Mouse (Mus musculus) liver, embryonic 16.5 days (tissue): ENCODE measurements around the gene Slc25a45. TPM values are rescaled to one million over a fixed set of nuclear protein-coding genes. Genes with fewer than 3 reads are reported as not detected.

Source experiments
- ATAC-seq: fragments of 200-750 bp; cut with Nextera tagmentation; 2 replicates; pipeline ENCODE4 v1.8.0; 2017; ENCODE audit warnings: low read depth, mild to moderate bottlenecking, moderate number of reproducible peaks, moderate library complexity
- H3K27ac ChIP-seq: fragments of 300-500 bp; sonication (generic); 2 replicates; pipeline ENCODE4 v1.5.1; 2014; ENCODE audit warnings: mild to moderate bottlenecking, low read length
- H3K27me3 ChIP-seq: fragments of 300-500 bp; sonication (generic); 2 replicates; pipeline ENCODE4 v1.6.1; 2014; ENCODE audit warnings: low read depth, low read length, mixed read lengths; ENCODE audit not compliant: control insufficient read depth, insufficient read depth
- H3K36me3 ChIP-seq: fragments of 300-500 bp; sonication (generic); 2 replicates; pipeline ENCODE4 v1.6.1; 2014; ENCODE audit warnings: mild to moderate bottlenecking; ENCODE audit not compliant: control insufficient read depth, insufficient read depth
- H3K4me1 ChIP-seq: fragments of 300-500 bp; sonication (generic); 2 replicates; pipeline ENCODE4 v1.6.1; 2014; ENCODE audit warnings: low read depth, low read length, mixed read lengths; ENCODE audit not compliant: control insufficient read depth
- H3K4me2 ChIP-seq: fragments of 300-500 bp; sonication (generic); 2 replicates; pipeline ENCODE4 v1.6.1; 2014; ENCODE audit warnings: low read depth, low read length, mixed read lengths
- H3K4me3 ChIP-seq: fragments of 300-500 bp; sonication (generic); 2 replicates; pipeline ENCODE4 v1.5.1; 2014; ENCODE audit warnings: low read depth, mild to moderate bottlenecking, low read length
- H3K9ac ChIP-seq: fragments of 300-500 bp; sonication (generic); 2 replicates; pipeline ENCODE4 v1.6.1; 2014; ENCODE audit warnings: low read depth, low read length
- H3K9me3 ChIP-seq: fragments of 300-500 bp; sonication (generic); replicated peaks from 2 replicates; pipeline ENCODE4 v1.6.1; 2016; ENCODE audit warnings: low read length; ENCODE audit not compliant: control insufficient read depth
- WGBS: fragments of 180-500 bp; shearing (Covaris S2); extraction: QIAGEN DNeasy Blood & Tissue Kit; methylation state at CpG from one replicate; pipeline ENCODE4 v1.1.7; 2014; ENCODE audit not compliant: insufficient replicate concordance; 5-methylcytosine and 5-hydroxymethylcytosine counted together
- polyA plus RNA-seq: library from polyadenylated mRNA; unstranded; fragments of >200 nt; fragmentation: Nextera tagmentation; extraction: Ambion mirVana; gene quantifications from 2 replicates; pipeline ENCODE4 v1.2.1, GENCODE M21; 2015

Gene Slc25a45
- polyA plus RNA-seq, 1 experiment from 2014 or later, result 6.9 TPM

- Histone ChIP-seq H3K27ac (no peak overlapping the region), H3K4me1 (peaks cover 8% of the 10 kb centered on the region), H3K4me2 (no peak overlapping the region), H3K9ac (no peak overlapping the region), H3K4me3 (no peak overlapping the region), H3K27me3 (no peaks in the 10 kb centered on the region), H3K36me3 (no peaks in the 10 kb centered on the region; the same call in 1 of the 2 replicates), H3K9me3 (no peaks in the 10 kb centered on the region)
- WGBS, result 66% methylated on average over 6 of the region's 6 CpGs
- ATAC-seq, result no peak
These were observed 9.5 kb upstream of the Slc25a45 start for GRCm38 (mm10) chr19:5868096-5868495.

GRCm38 (mm10) chr19:5871273-5871672 lies 6.3 kb upstream of the Slc25a45 start:
- peaks cover 31% of the 10 kb centered on the region for H3K4me1 ChIP-seq
- H3K9ac ChIP-seq, result no peak overlapping the region; the same call in 1 of the 2 replicates
- ATAC-seq, result peak; percentile 27; the same call in 1 of the 2 replicates
- H3K4me2 ChIP-seq, result 0 out of 2 replicates have a peak overlapping the region, but pooled peaks have one; percentile 2
- H3K36me3 ChIP-seq, result no peaks in the 10 kb centered on the region; the same call in 1 of the 2 replicates
- 32% methylated on average over 7 of the region's 7 CpGs for WGBS
- no peak overlapping the region for H3K27ac ChIP-seq
- H3K27me3 ChIP-seq, result no peaks in the 10 kb centered on the region; the same call in 1 of the 2 replicates
- H3K4me3 ChIP-seq, result no peak overlapping the region
- no peaks in the 10 kb centered on the region for H3K9me3 ChIP-seq

GRCm38 (mm10) chr19:5871683-5872082 lies 5.9 kb upstream of the Slc25a45 start:
- Histone ChIP-seq H3K4me2 (0 out of 2 replicates have a peak overlapping the region, but pooled peaks have one; percentile 2), H3K27ac (peak overlapping the region; percentile 42; the same call in 1 of the 2 replicates), H3K4me1 (peaks cover 31% of the 10 kb centered on the region), H3K27me3 (no peaks in the 10 kb centered on the region; the same call in 1 of the 2 replicates), H3K9me3 (no peaks in the 10 kb centered on the region), H3K4me3 (no peak overlapping the region), H3K36me3 (no peaks in the 10 kb centered on the region; the same call in 1 of the 2 replicates), H3K9ac (no peak overlapping the region)
- no peak for ATAC-seq
- WGBS, result 41% methylated on average over 6 of the region's 6 CpGs

GRCm38 (mm10) chr19:5872528-5872927 lies 5.1 kb upstream of the Slc25a45 start:
- 45% methylated on average over 4 of the region's 4 CpGs for WGBS
- Histone ChIP-seq H3K36me3 (no peaks in the 10 kb centered on the region; the same call in 1 of the 2 replicates), H3K9me3 (no peaks in the 10 kb centered on the region), H3K4me3 (no peak overlapping the region), H3K27ac (peak overlapping the region; percentile 2), H3K27me3 (no peaks in the 10 kb centered on the region; the same call in 1 of the 2 replicates), H3K4me1 (peaks cover 33% of the 10 kb centered on the region), H3K9ac (no peak overlapping the region), H3K4me2 (peak overlapping the region; percentile 5; the same call in 1 of the 2 replicates)
- ATAC-seq, result no peak

- H3K4me3 ChIP-seq, result no peak overlapping the region
- peaks cover 38% of the 10 kb centered on the region for H3K4me1 ChIP-seq
- ATAC-seq, result no peak
- H3K9ac ChIP-seq, result no peak overlapping the region
- H3K27ac ChIP-seq, result peak overlapping the region; percentile 2
- no peaks in the 10 kb centered on the region; the same call in 1 of the 2 replicates for H3K36me3 ChIP-seq
- H3K27me3 ChIP-seq, result no peaks in the 10 kb centered on the region; the same call in 1 of the 2 replicates
- no peaks in the 10 kb centered on the region for H3K9me3 ChIP-seq
- 44% methylated on average over 19 of the region's 19 CpGs for WGBS
- H3K4me2 ChIP-seq, result no peak overlapping the region
These were observed 4.6 kb upstream of the Slc25a45 start for GRCm38 (mm10) chr19:5872931-5873556.

- Histone ChIP-seq H3K9ac (peak overlapping the region; percentile 80), H3K27ac (peak overlapping the region; percentile 69), H3K4me1 (peaks cover 48% of the 10 kb centered on the region), H3K36me3 (no peaks in the 10 kb centered on the region; the same call in 1 of the 2 replicates), H3K9me3 (no peaks in the 10 kb centered on the region), H3K27me3 (no peaks in the 10 kb centered on the region; the same call in 1 of the 2 replicates), H3K4me2 (peak overlapping the region; percentile 85), H3K4me3 (peak overlapping the region; percentile 73)
- ATAC-seq, result no peak
- 5% methylated on average over 13 of the region's 13 CpGs for WGBS
These were observed 3.1 kb upstream of the Slc25a45 start for GRCm38 (mm10) chr19:5874391-5874968.

- peak within 1 kb of the TSS; percentile 69 for H3K27ac ChIP-seq
- H3K4me2 ChIP-seq, result peak within 1 kb of the TSS; percentile 85
- peaks cover 48% of the 10 kb centered on the region for H3K4me1 ChIP-seq
- H3K9ac ChIP-seq, result peak within 1 kb of the TSS; percentile 80
- H3K9me3 ChIP-seq, result no peaks in the 10 kb centered on the region
- H3K27me3 ChIP-seq, result no peaks in the 10 kb centered on the region; the same call in 1 of the 2 replicates
- H3K4me3 ChIP-seq, result peak within 1 kb of the TSS; percentile 73
- WGBS, result under 1% methylated on average over 37 of the region's 37 CpGs
- H3K36me3 ChIP-seq, result no peaks in the 10 kb centered on the region; the same call in 1 of the 2 replicates
- ATAC-seq, result peak; percentile 78
These were observed 2.6 kb upstream of the Slc25a45 start, which contains the start of gene Frmd8 for GRCm38 (mm10) chr19:5874969-5875480. Frmd8 (minus strand) TSS chr19:5875274.

- Histone ChIP-seq H3K27ac (peak overlapping the region; percentile 82), H3K4me3 (peak overlapping the region; percentile 39), H3K4me1 (peaks cover 48% of the 10 kb centered on the region), H3K27me3 (no peaks in the 10 kb centered on the region; the same call in 1 of the 2 replicates), H3K36me3 (no peaks in the 10 kb centered on the region), H3K9ac (peak overlapping the region; percentile 50), H3K4me2 (peak overlapping the region; percentile 31), H3K9me3 (no peaks in the 10 kb centered on the region)
- peak; percentile 65 for ATAC-seq
- WGBS, result 39% methylated on average over 7 of the region's 7 CpGs
These were observed 734 bp downstream of the Slc25a45 start for GRCm38 (mm10) chr19:5878362-5878722.
